Mouse (Mus musculus) skeletal muscle tissue, postnatal 0 days (tissue): ENCODE data around the gene Cd274. TPM values are rescaled to one million over a fixed set of nuclear protein-coding genes. Genes with fewer than 3 reads are reported as not detected.

Experiments used
- polyA plus RNA-seq: library from polyadenylated mRNA; unstranded; fragments of >200 nt; fragmentation: Nextera tagmentation; extraction: Ambion mirVana; gene quantifications from 2 replicates; pipeline ENCODE4 v1.2.1, GENCODE M21; 2015

The Cd274 gene
- 0.37 and 1.1 TPM in 2 replicates for polyA plus RNA-seq

GRCm38 (mm10) chr19:29366969-29367622 lies at the start of gene Cd274, which contains the start of gene Plgrkt:
Gene Cd274 (plus strand): TSS chr19:29367455.
Gene Plgrkt (minus strand): TSS chr19:29367390.

GRCm38 (mm10) chr19:29325053-29325851 lies 42.0 kb upstream of the Cd274 start, which contains the start of gene Insl6:
Gene Insl6 (minus strand): TSS chr19:29325356.

GRCm38 (mm10) chr19:29334068-29334745 lies 33.0 kb upstream of the Cd274 start, which contains the start of gene Rln1:
Gene Rln1 (minus strand): TSS chr19:29334670.

GRCm38 (mm10) chr19:29410619-29411018 lies 43.4 kb downstream of the Cd274 start, which contains the start of gene Pdcd1lg2:
Gene Pdcd1lg2 (plus strand): TSS chr19:29410919.

Other genes starting within 250 kb of the Cd274 start
- 4.1 and 5.0 TPM in 2 replicates for gene Jak2, start 115.6 kb upstream of the Cd274 start, polyA plus RNA-seq
- 4.1 and 5.4 TPM in 2 replicates for gene Insl6, start 42.1 kb upstream of the Cd274 start, polyA plus RNA-seq
- gene Rln1, start 32.8 kb upstream of the Cd274 start, polyA plus RNA-seq, result 0.97 and 1.0 TPM in 2 replicates
- 60.4 and 81.3 TPM in 2 replicates for gene Plgrkt, start 65 bp upstream of the Cd274 start, polyA plus RNA-seq
- not detected in 2 replicates for gene Pdcd1lg2, start 43.5 kb downstream of the Cd274 start, polyA plus RNA-seq
- 8.4 and 10.9 TPM in 2 replicates for gene Ric1, start 154.8 kb downstream of the Cd274 start, polyA plus RNA-seq